8 mouse cellular contexts compared by ENCODE assay signal in genomic region chr9:59616622-59617306, GRCm38 (mm10). TPM values are rescaled to one million over a fixed set of nuclear protein-coding genes. Genes with fewer than 3 reads are reported as not detected.
DNase-seq lines count a peak whose midpoint lies in the region; ATAC-seq lines count a peak whose summit lies in the region.

TSS of gene Parp6 (plus strand) at chr9:59617284.

- no peaks in the 10 kb centered on the region for H3K27me3 ChIP-seq in hindbrain, embryonic 16.5 days (replicated peaks; ENCODE audit: control insufficient read depth, insufficient read depth, low read length)

- peak within 1 kb of the TSS; percentile 82 for H3K9ac ChIP-seq in hindbrain, embryonic 16.5 days (ENCODE audit: low read depth, low read length)

- no peaks in the 10 kb centered on the region; the same call in 1 of the 2 replicates for H3K79me2 ChIP-seq in macrophage (ENCODE audit: inconsistent target)

- peak; percentile 98 for ATAC-seq in hindbrain, embryonic 16.5 days

- peak within 1 kb of the TSS; percentile 76 for H3K4me2 ChIP-seq in hindbrain, embryonic 16.5 days (ENCODE audit: low read length)

- DNase-seq in WW6 (ENCODE audit: low read depth, low spot score), result peak; percentile 95
- peak; percentile 99 to 100 for DNase-seq in cerebellum, postnatal 4 days (ENCODE audit: low spot score in 2 of 2)
- peak; percentile 100 for DNase-seq in gastrocnemius, adult 18-20 months (ENCODE audit: low spot score)
- peak; percentile 100 for DNase-seq in left cerebral cortex, adult 18-20 months (ENCODE audit: low spot score in 2 of 2)
- peak; percentile 100 for DNase-seq in right cerebral cortex, adult 18-20 months
- DNase-seq in urinary bladder, postnatal 10 days (ENCODE audit: low spot score), result peak; percentile 100

- H3K4me1 ChIP-seq in hindbrain, embryonic 16.5 days (ENCODE audit: control insufficient read depth, insufficient read depth, low read depth, low read length), result peaks cover 18% of the 10 kb centered on the region

- no peaks in the 10 kb centered on the region for H3K36me3 ChIP-seq in hindbrain, embryonic 16.5 days (ENCODE audit: control insufficient read depth, insufficient read depth, low read length)
- H3K36me3 ChIP-seq in macrophage (ENCODE audit: inconsistent target), result no peaks in the 10 kb centered on the region

- H3K27ac ChIP-seq in hindbrain, embryonic 16.5 days (ENCODE audit: low read depth, low read length), result peak within 1 kb of the TSS; percentile 90
- peak within 1 kb of the TSS; percentile 42 for H3K27ac ChIP-seq in macrophage

- H3K4me3 ChIP-seq in hindbrain, embryonic 16.5 days (ENCODE audit: low read length), result peak within 1 kb of the TSS; percentile 65
- H3K4me3 ChIP-seq in macrophage (ENCODE audit: inconsistent target), result peak within 1 kb of the TSS; percentile 51

- under 1% methylated on average over 34 of the region's 36 CpGs for WGBS in hindbrain, embryonic 16.5 days
- 2% methylated on average over 36 of the region's 36 CpGs for WGBS in macrophage (ENCODE audit: missing documents)

- no peaks in the 10 kb centered on the region for H3K9me3 ChIP-seq in hindbrain, embryonic 16.5 days (ENCODE audit: control insufficient read depth, low read length)

RNA-seq across cellular contexts. Expression of gene Parp6, which starts in this region (rescaled TPM):
- 10 to 100 TPM; 24.2 to 24.7 TPM for total RNA-seq in gastrocnemius, adult 18-20 months (2021)
- 197 and 213 TPM in 2 replicates for polyA plus RNA-seq in hindbrain, embryonic 16.5 days (2015; fragmentation: Nextera tagmentation; extraction: Ambion mirVana)
- 100 to 1,000 TPM; 129 to 139 TPM for total RNA-seq in left cerebral cortex, adult 18-20 months (2021)
- 100 to 1,000 TPM in 3 of 26 experiments, 10 to 100 TPM in 23; 20.5 to 116 (median 57.6) TPM for total RNA-seq in macrophage (2018; cell fraction: chromatin; rRNA removed)
- total RNA-seq in macrophage (2018; cell fraction: cytosol; rRNA removed), result 10 to 100 TPM in 12 of 26 experiments, 1 to 10 TPM in 14; 6.8 to 12.4 (median 9.8) TPM
- 10 to 100 TPM in 25 of 26 experiments, 1 to 10 TPM in 1; 9.1 to 79.5 (median 26.4) TPM for total RNA-seq in macrophage (2018; cell fraction: nucleus; rRNA removed)
- polyA plus RNA-seq in macrophage (2018), result 7.7 to 12.5 TPM (median 10.1 TPM) in 3 replicates

Comparison
In these comparisons a context has a peak if more than half of its experiments do, and no peak if none do; other contexts are left out.
1. Peak in every context shown above with its lines: DNase-seq, ATAC-seq, H3K4me3 ChIP-seq and H3K27ac ChIP-seq.
2. RNA of gene Parp6 (total RNA-seq): 129 to 139 TPM in left cerebral cortex, adult 18-20 months; 24.2 to 24.7 TPM in gastrocnemius, adult 18-20 months; every median in the first group is over 4 times any median in the second.
3. RNA of gene Parp6 (polyA plus RNA-seq): 197 to 213 TPM in hindbrain, embryonic 16.5 days; 7.7 to 12.5 TPM in macrophage; every median in the first group is over 10 times any median in the second.